Comparison of ENCODE assay signal across 8 mouse cellular contexts in genomic region chr12:108894432-108894816, GRCm38 (mm10). TPM values are rescaled to one million over a fixed set of nuclear protein-coding genes. Genes with fewer than 3 reads are reported as not detected.
DNase-seq lines count a peak whose midpoint lies in the region; ATAC-seq and TF ChIP-seq lines count a peak whose summit lies in the region.

No protein-coding gene starts in this region.

- no peaks in the 10 kb centered on the region for H3K27me3 ChIP-seq in kidney, adult 2 months (replicated peaks; ENCODE audit: control insufficient read depth, insufficient read depth, low read length)
- H3K27me3 ChIP-seq in hindbrain, embryonic 12.5 days = no peaks in the 10 kb centered on the region
- no peaks in the 10 kb centered on the region for H3K27me3 ChIP-seq in midbrain, embryonic 12.5 days

- WGBS in kidney, adult 2 months = 2% methylated on average over 7 of the region's 7 CpGs
- WGBS in hindbrain, embryonic 12.5 days = 5% methylated on average over 7 of the region's 7 CpGs
- WGBS in midbrain, embryonic 12.5 days = 4% methylated on average over 7 of the region's 7 CpGs

- no peaks in the 10 kb centered on the region for H3K36me3 ChIP-seq in kidney, adult 2 months (ENCODE audit: control insufficient read depth, insufficient read depth, low read length)
- H3K36me3 ChIP-seq in hindbrain, embryonic 12.5 days = peaks cover 24% of the 10 kb centered on the region
- peaks cover 19% of the 10 kb centered on the region for H3K36me3 ChIP-seq in midbrain, embryonic 12.5 days

- ATAC-seq in hindbrain, embryonic 12.5 days (ENCODE audit: low FRiP score) = no peak; the same call in none of the 2 replicates
- ATAC-seq in midbrain, embryonic 12.5 days (ENCODE audit: low FRiP score, low read depth) = peak; percentile 38
- ATAC-seq in erythroid progenitor cell, adult 5-6 weeks (replicated peaks; ENCODE audit: low FRiP score, poor library complexity, severe bottlenecking) = no peak
- ATAC-seq in cerebellum, adult (ENCODE audit: insufficient number of reproducible peaks, low FRiP score, low TSS enrichment) = no peak

- H3K4me3 ChIP-seq in kidney, adult 2 months (ENCODE audit: insufficient read depth, low read depth, low read length) = peak overlapping the region; percentile 81
- peak overlapping the region; percentile 65 for H3K4me3 ChIP-seq in bone marrow macrophage, adult 2 months (ENCODE audit: insufficient read depth, low read length)
- H3K4me3 ChIP-seq in hindbrain, embryonic 12.5 days = peak overlapping the region; percentile 81
- peak overlapping the region; percentile 93 for H3K4me3 ChIP-seq in midbrain, embryonic 12.5 days

- TF ChIP-seq POLR2A in kidney, adult 2 months (IDR thresholded peaks at IDR 0.05; ENCODE audit: low read depth, low read length) = no peak
- no peak for TF ChIP-seq POLR2A in bone marrow macrophage, adult 2 months (IDR thresholded peaks at IDR 0.05; ENCODE audit: borderline replicate concordance, low read depth, low read length)

- peaks cover 3% of the 10 kb centered on the region; the same call in 1 of the 2 replicates for H3K4me1 ChIP-seq in kidney, adult 2 months (ENCODE audit: control insufficient read depth, insufficient read depth, low read length)
- H3K4me1 ChIP-seq in bone marrow macrophage, adult 2 months (ENCODE audit: control insufficient read depth, insufficient read depth, low read length) = peaks cover 12% of the 10 kb centered on the region; the same call in 1 of the 2 replicates
- peaks cover 24% of the 10 kb centered on the region for H3K4me1 ChIP-seq in hindbrain, embryonic 12.5 days
- H3K4me1 ChIP-seq in midbrain, embryonic 12.5 days = peaks cover 22% of the 10 kb centered on the region

- peak overlapping the region; percentile 74 for H3K4me2 ChIP-seq in hindbrain, embryonic 12.5 days (replicated peaks)
- peak overlapping the region; percentile 98 for H3K4me2 ChIP-seq in midbrain, embryonic 12.5 days (replicated peaks)

- TF ChIP-seq CTCF in kidney, adult 2 months (conservative IDR thresholded peaks at IDR 0.05; ENCODE audit: insufficient read depth, insufficient read length, low read depth, low read length) = no peak
- no peak for TF ChIP-seq CTCF in bone marrow macrophage, adult 2 months (IDR thresholded peaks at IDR 0.05; ENCODE audit: low read depth, low read length)

- no peaks in the 10 kb centered on the region for H3K9me3 ChIP-seq in hindbrain, embryonic 12.5 days (replicated peaks)
- no peaks in the 10 kb centered on the region for H3K9me3 ChIP-seq in midbrain, embryonic 12.5 days

- H3K9ac ChIP-seq in hindbrain, embryonic 12.5 days = peak overlapping the region; percentile 65
- peak overlapping the region; percentile 69 for H3K9ac ChIP-seq in midbrain, embryonic 12.5 days (replicated peaks)

- no peak overlapping the region for H3K27ac ChIP-seq in kidney, adult 2 months (ENCODE audit: insufficient read depth, low read depth, low read length)
- H3K27ac ChIP-seq in bone marrow macrophage, adult 2 months (ENCODE audit: insufficient read depth, low read depth, low read length) = no peak overlapping the region
- H3K27ac ChIP-seq in hindbrain, embryonic 12.5 days = peak overlapping the region; percentile 30; the same call in 1 of the 2 replicates
- H3K27ac ChIP-seq in midbrain, embryonic 12.5 days (replicated peaks) = 0 out of 2 replicates have a peak overlapping the region, but pooled peaks have one; percentile 15

- no peak for DNase-seq in kidney, adult 2 months
- no peak for DNase-seq in kidney, postnatal 36 days
- DNase-seq in layer of hippocampus, adult 18-20 months (ENCODE audit: low spot score in 2 of 2) = no peak

RNA-seq across cellular contexts. Expression of gene Wars, which starts 0.5 kb away (rescaled TPM):
- 54.4 and 57.2 TPM in 2 replicates for polyA plus RNA-seq in kidney, adult 2 months (2012; rRNA removed)
- 20.5 and 24.8 TPM in 2 replicates for polyA plus RNA-seq in bone marrow macrophage, adult 2 months (2012; ENCODE audit: insufficient read depth, insufficient read length, missing spikeins)
- polyA plus RNA-seq in hindbrain, embryonic 12.5 days (2016; fragmentation: Nextera tagmentation; extraction: Ambion mirVana) = 111 and 113 TPM in 2 replicates
- polyA plus RNA-seq in midbrain, embryonic 12.5 days (2016; fragmentation: Nextera tagmentation; extraction: Ambion mirVana) = 124 TPM in 2 replicates
- 10 to 100 TPM; 84.7 to 91.2 TPM for total RNA-seq in layer of hippocampus, adult 18-20 months (2021)
- 4.6 and 12.3 TPM in 2 replicates for total RNA-seq in erythroid progenitor cell, adult 5-6 weeks (2015; ENCODE audit: low replicate concordance)
- 8.2 and 21.4 TPM in 2 replicates for total RNA-seq in erythroid progenitor cell, adult 5-6 weeks (2017; ENCODE audit: low replicate concordance)

RNA-seq across cellular contexts. Expression of gene Wdr25, which starts 1.0 kb away (rescaled TPM):
- 19.5 and 21.3 TPM in 2 replicates for polyA plus RNA-seq in kidney, adult 2 months (2012; rRNA removed)
- polyA plus RNA-seq in bone marrow macrophage, adult 2 months (2012; ENCODE audit: insufficient read depth, insufficient read length, missing spikeins) = 4.5 and 4.6 TPM in 2 replicates
- 8.1 and 9.7 TPM in 2 replicates for polyA plus RNA-seq in hindbrain, embryonic 12.5 days (2016; fragmentation: Nextera tagmentation; extraction: Ambion mirVana)
- 8.6 and 9.0 TPM in 2 replicates for polyA plus RNA-seq in midbrain, embryonic 12.5 days (2016; fragmentation: Nextera tagmentation; extraction: Ambion mirVana)
- 10 to 100 TPM; 11.6 to 14.3 TPM for total RNA-seq in layer of hippocampus, adult 18-20 months (2021)
- 0.84 and 2.5 TPM in 2 replicates for total RNA-seq in erythroid progenitor cell, adult 5-6 weeks (2015; ENCODE audit: low replicate concordance)
- 4.2 and 11.4 TPM in 2 replicates for total RNA-seq in erythroid progenitor cell, adult 5-6 weeks (2017; ENCODE audit: low replicate concordance)

RNA-seq across cellular contexts. Expression of gene Slc25a47, which starts 58.6 kb away (rescaled TPM):
- 7.0 and 9.2 TPM in 2 replicates for polyA plus RNA-seq in kidney, adult 2 months (2012; rRNA removed)
- polyA plus RNA-seq in bone marrow macrophage, adult 2 months (2012; ENCODE audit: insufficient read depth, insufficient read length, missing spikeins) = 0.82 and 1.2 TPM in 2 replicates
- polyA plus RNA-seq in hindbrain, embryonic 12.5 days (2016; fragmentation: Nextera tagmentation; extraction: Ambion mirVana) = 10.3 and 11.1 TPM in 2 replicates
- 10.3 and 13.8 TPM in 2 replicates for polyA plus RNA-seq in midbrain, embryonic 12.5 days (2016; fragmentation: Nextera tagmentation; extraction: Ambion mirVana)
- total RNA-seq in layer of hippocampus, adult 18-20 months (2021) = 10 to 100 TPM; 10.4 to 10.5 TPM
- 1.3 TPM in 1 of 2 replicates, not detected in the other for total RNA-seq in erythroid progenitor cell, adult 5-6 weeks (2015; ENCODE audit: low replicate concordance)
- 0.64 and 5.3 TPM in 2 replicates for total RNA-seq in erythroid progenitor cell, adult 5-6 weeks (2017; ENCODE audit: low replicate concordance)

RNA-seq across cellular contexts. Expression of gene Slc25a29, which starts 58.7 kb away (rescaled TPM):
- 12.7 and 14.3 TPM in 2 replicates for polyA plus RNA-seq in kidney, adult 2 months (2012; rRNA removed)
- polyA plus RNA-seq in bone marrow macrophage, adult 2 months (2012; ENCODE audit: insufficient read depth, insufficient read length, missing spikeins) = 0.47 and 0.68 TPM in 2 replicates
- polyA plus RNA-seq in hindbrain, embryonic 12.5 days (2016; fragmentation: Nextera tagmentation; extraction: Ambion mirVana) = 13.7 and 15.1 TPM in 2 replicates
- 12.5 and 13.6 TPM in 2 replicates for polyA plus RNA-seq in midbrain, embryonic 12.5 days (2016; fragmentation: Nextera tagmentation; extraction: Ambion mirVana)
- total RNA-seq in layer of hippocampus, adult 18-20 months (2021) = 10 to 100 TPM; 22.6 to 24.4 TPM
- total RNA-seq in erythroid progenitor cell, adult 5-6 weeks (2015; ENCODE audit: low replicate concordance) = 1.1 TPM in 1 of 2 replicates, not detected in the other
- not detected in 2 replicates for total RNA-seq in erythroid progenitor cell, adult 5-6 weeks (2017; ENCODE audit: low replicate concordance)

Comparison
In these comparisons a context has a peak if more than half of its experiments do, and no peak if none do; other contexts are left out.
1. H3K27ac ChIP-seq: peak in hindbrain, embryonic 12.5 days (single experiment) and midbrain, embryonic 12.5 days (single experiment); none in kidney, adult 2 months (single experiment) and bone marrow macrophage, adult 2 months (single experiment).
2. Peak in every context shown above with its lines, with median percentiles within 50 percentile points of each other: H3K4me3 ChIP-seq.